Mouse (Mus musculus) urinary bladder, postnatal 4 days (tissue): Measurements from ENCODE around the gene Col2a1.
A peak's percentile ranks its signal among the peaks of the same experiment; 100 is the strongest.

Experiments
- DNase-seq, 2 experiments: peaks; one replicate each; pipeline ENCODE4 v3.0.0; 2021 to 2022; ENCODE audit warnings: low spot score in 2 of 2

Col2a1 gene

DNA sequence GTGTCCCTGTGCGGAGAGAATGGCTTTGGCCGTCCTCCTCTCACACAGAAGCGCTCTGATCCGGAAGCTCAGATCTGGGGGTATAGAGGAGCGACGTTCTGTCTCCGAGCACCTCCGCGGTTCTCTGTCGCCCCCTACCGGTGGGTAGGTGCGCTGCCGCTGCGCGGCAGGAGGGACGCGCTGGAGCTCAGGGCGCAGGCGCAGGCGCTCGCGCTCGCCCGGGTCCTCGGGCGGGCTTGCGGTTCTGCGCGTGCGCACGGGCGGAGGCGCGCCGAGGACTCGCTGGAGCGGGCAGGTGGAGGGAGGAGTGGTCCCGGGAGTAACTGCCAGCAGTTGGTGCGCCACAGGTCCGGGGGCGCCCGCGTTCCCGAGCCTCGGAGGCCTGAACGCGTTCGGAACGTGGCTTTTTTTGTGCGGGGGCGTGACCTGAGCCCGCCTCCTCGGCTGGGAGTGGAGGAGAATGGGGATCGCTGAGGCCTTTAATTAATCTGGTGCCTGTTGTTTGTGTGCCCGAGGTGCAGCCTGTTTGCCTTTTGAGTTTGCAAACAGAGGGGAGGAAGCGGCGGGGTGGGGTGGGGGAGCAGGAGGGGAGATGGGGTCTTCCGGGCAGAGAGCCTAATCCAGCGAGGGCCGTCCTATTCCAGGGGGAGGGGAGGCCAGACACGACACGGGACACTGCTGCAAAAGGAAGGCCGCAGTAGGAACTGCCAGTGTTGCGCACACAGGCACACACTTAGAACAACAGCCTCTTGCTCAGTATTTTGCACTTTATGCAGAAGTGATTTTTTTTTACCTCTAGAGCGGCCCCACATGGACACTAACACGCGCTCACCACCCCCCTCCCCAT is 40.3 kb downstream of the Col2a1 start, which contains the start of gene Tmem106c:
Gene Tmem106c, plus strand, starts transcription at position 212 of the 847 bp plus-strand sequence.
- peak; percentile 88 to 89 for DNase-seq

DNA sequence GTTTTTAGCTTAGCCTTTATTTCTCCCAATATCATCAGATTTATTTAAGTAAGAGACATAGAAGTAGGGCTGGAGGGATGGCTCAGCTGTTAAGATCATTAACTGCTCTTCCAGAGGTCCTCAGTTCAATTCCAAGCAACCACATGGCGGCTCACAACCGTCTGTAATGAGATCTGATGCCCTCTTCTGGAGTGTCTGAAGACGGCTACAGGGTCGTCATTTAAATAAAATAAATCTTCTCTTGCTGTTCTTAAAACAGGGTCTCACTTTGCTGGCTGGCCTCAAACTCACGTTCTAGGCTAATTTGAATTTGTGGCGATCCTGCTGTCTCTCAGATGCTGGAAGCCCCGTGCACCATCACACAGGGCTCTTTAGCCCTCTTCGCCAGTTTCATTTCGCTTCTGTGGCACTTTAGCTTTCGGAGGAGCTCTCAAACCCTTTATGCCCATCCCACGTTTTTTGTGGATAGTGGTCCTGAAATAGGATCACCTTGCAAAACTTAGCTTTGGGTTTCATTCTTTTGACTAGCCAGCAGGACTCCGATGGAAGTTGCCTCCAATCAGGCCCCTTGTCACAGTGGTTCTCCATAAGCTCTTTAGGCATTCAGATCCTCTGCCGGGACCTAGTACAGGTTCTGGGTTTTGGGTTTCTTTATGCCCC is 41.0 kb downstream of the Col2a1 start:
- DNase-seq, result no peak

DNA sequence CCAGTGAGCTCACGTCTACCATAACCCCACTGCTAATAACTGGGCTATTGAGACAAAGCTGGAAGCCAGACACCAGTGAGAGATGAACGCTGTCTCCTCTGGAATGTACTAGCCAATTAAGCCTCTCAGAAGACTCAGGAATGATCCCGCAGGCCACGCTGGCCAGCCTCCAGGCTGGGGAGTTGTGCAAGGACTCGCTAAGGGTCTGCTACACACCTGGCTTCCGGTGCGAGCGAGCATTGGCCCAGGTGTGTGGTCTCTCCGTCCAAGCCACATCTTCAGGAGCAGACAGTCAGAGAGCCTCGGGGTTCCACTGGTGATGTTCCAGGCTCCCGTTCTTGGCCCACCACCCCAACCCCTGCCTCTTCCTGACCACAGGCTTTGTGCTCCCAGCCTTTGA is 48.1 kb downstream of the Col2a1 start:
- DNase-seq, result no peak

DNA sequence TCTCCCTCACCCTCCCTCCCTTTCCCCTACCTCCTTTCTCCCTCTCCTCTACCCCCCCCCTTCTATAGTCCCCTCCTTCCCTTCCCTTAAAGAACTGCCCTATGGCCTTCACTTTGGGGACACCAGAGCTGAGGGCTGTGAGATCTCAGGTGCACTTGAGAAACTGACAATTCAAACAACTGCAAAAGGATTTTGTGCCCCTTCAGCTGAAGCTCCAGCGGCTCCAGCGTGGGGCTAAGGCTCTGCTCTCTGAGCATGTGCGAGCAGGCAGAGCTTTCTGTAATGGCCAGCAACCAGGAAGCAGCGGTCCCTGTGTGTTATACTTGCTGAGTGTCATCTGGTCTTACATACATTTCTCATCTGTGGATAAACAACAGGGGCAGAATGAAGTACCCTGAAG is 48.8 kb downstream of the Col2a1 start:
- DNase-seq, result no peak

DNA sequence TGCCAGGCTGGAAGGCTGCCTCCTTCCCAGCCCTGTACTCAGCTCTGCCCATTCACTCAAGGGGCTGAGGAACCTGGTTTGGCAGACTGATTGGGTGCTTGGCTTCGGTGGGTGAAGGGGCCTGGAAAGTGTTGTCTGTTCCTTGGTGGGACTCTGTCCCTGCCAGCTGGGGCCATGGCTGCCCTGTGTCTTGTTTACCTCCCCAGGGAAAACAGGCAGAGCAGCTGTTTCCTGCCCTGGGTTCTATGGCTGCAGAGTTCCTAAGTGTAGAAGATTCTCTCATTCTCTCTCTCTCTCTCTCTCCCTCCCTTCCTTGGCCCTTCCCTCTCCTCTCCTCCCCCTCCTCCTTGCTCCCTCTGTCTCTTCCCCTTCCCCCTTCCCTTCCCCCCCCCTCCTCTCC is 49.2 kb downstream of the Col2a1 start:
- no peak for DNase-seq

DNA sequence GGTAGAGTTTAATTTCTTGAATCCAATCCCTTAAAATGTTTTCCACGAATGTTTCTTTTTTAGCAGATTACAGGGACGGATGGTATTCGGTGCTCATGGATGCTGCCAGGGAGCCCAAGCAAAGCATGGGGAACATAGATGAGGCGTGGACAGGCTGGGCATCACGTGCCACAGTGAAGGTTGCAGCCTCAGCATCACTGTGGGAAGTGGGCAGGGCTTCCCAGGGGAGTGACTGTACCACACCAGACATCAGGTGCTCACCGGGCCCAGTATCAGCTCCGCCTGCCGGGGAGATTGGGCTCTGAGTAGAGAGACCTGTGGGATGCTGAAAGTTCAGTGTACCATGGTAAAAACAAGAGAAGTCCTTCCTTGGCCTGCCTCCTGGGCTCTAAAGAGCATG is 49.8 kb downstream of the Col2a1 start:
- no peak for DNase-seq

DNA sequence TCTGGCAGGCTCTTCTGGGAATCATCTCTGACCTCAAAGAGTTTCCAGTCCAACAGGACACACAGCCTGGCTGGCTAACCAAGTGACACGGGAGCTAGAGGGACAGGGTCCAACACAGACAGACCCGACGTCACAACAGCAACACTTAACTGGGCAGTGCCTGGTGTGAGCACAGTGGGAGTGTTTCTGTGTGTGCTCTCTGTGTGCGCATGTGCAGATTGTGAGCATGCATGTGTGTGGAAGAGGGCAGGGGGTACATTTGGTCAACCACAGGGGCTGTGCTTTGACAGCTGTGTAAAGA is 51.7 kb downstream of the Col2a1 start:
- DNase-seq, result no peak

DNA sequence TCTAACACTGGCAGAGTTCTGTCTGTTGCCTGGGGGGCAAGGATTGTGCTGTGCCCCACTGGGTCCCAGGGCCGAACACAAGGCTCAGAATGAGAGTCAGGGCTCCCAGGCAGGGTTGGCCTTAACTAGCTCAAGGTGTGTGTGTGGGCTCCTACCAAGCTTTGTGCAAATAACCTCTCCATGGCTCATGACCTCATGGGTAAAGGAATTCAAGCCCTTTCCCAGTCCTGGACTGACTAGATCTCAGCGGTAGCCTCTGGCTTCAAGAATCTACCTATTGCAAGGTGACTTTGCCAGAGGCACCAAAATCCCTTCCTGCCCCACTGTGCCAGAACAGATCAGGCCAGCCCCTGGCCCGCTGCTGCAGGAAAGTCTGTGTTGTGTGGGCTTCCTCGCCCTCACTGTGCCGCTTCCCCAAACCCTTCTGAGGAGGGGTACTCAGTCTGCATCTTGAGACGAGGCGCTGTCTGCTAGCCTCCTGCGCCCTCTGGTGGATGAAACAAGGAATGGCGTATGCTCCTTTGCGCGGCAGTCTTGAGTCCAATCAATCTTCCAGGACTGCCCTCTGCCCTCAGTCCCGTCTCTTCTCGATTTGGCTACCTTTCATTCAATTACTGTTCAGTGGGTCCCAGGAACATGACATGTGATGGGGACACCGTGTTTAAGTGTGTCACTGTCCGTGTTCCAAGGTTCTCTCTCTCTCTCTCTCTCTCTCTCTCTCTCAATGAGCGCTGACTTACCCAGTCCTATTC is 52.2 kb downstream of the Col2a1 start:
- DNase-seq, result peak in 1 of 2 experiments; percentile 39

DNA sequence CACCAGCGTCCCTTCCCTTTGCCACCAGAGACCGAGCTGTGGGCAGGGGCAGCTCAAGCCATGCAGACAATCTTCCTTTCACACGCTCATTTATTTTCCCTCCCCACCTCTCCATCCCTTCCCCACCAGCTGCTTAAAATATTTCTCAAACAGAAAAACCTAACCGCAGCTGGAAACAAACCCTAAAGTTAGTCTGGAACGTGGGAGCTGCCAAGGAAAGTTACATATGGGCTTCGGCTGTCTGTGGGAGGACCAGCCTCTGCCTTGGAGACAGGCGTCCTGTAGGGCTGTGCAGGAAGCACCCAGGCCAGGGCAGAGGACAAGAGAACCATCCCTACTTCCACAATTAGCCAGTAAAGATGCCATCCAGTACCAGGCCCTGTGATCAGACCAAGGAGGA is 54.3 kb downstream of the Col2a1 start:
- DNase-seq, result no peak

DNA sequence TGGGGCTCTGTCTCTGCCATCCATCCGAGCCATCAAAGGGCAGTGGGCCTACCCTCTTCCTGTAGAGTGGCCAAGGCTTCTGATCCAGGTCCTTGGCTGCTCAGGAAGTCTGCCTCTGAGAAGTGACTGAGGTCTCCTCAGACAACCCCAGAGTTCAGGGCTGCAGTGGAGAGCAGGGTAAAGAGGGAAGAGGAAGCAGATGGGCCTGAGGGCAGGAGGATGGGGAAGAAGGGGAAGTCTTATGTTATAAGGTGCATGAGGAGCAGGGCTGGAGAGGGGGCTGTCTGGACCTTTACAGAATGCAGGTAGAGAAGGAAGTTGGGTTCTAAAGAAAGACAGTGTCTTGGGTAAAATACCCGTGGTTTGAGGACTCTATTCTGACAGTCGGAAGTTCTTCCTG is 54.8 kb downstream of the Col2a1 start:
- DNase-seq, result no peak

DNA sequence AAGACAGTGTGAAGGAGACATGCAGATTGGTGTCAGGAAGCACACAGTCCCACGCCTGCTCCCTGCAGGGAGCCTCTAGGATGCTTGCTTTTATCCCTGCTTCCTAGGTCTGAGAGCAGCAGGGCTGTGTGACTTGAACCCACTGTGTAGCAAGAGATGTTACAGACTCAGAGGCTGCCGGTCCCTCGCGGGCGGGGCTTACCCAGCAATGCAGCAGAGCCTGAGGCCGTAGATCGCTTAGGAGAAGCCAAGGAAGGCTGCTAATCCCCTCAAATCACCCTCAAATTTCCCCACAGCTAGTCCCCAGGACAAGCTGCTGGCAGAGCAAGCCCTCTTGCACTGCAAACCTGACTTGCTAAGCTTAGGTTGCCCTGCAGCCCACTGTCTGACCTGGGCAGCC is 55.8 kb downstream of the Col2a1 start:
- DNase-seq, result no peak

DNA sequence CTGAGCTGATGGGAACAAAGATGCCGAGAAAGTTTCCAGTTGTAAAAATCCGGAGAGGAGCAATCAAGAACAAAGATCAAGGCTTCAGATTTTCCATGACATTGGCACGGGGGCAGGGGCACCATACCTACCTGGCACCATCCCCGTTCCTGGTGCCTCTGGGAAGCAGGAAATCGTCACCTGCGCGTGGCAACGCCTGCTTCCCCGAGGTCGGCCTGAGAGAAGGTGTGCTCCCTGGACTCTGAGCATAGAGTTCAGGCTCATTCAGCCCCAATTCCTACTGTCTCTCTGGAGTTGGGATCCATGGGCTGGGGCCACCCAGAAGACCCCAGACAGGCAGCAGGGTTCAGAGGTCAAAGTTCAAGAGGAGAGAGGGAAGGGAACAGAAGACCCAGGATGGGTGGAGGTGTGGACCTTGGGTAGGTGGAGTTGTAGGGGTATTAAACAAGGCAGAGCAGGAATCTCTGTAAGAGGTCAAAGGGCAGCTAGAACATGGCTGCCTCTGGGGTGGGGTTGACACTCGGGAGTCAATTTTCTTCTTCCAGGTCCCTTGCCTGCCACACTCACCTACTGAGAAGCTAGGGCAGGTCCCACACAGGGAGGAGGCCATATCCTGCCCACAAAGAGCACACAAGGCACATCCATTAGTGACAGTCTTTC is 58.7 kb downstream of the Col2a1 start:
- no peak for DNase-seq

DNA sequence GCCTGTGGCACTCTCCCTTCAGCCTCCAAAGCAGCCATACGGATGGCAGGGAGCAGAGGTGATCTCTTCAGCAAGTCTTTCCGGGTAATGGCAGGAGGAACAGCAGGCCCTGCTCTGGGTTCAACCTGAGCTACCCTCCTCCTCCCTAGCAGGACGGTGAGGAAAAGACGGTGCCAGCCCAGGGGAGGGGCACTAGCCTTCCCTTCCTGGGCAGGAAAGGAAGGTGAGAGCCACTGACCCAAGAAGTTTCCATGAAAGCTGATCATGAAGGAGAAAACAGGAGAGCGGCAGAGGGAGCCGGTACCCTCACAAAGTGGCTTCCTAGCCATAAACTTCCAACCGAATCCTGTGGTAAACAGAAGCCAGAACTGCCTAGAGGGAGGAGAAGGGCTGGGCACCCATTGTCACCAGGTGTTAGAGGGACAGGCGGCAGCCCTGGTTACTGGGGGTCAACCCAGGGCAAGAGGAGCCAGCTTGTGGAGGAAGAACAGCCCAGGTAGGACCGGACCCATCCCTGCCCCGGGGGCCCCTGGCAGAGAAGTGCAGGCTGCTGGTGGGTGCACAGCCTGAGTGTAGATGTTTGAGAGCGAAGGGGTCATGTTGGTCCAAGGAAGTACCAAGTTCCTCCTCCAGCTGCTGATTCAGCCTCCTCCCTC is 59.4 kb downstream of the Col2a1 start:
- no peak for DNase-seq

DNA sequence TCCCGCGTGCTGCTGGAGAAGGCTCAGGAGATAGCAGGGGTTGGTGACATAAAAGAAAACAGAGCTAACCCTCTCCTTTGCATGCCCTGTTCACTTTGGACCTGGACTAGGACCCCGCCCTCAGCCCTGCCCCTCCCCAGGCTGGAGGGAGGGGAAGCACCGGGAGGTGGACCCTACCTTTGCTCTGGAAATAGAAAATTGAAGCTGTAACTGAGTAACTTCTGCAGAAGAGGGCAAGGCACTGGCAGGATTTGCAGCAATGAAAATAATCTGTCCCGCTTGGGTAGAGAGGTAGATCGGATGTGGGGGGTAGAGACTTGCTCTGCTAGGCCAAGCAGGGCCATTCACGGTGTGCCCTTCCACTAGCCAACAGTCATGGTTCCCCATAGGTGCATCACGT is 61.1 kb downstream of the Col2a1 start:
- DNase-seq, result no peak

DNA sequence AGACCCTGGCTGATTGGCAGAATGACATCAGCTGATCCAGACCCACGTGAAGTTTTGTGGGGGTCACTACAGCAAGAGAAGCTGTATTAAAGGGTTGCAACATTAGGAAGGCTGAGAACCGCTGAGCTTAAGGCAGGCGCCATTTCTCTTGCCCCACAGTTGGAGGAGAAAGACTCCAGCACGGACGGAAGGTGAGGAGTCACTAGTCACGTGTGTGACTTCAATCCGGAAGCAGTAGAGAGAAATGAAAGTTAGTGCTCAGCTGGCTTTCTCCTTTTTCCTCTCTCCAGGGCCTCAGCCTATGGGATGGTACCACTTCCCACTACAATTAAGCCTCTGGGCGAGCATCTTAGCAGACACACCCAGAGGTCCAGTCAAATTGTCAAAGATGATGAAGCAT is 62.0 kb downstream of the Col2a1 start:
- DNase-seq, result no peak

DNA sequence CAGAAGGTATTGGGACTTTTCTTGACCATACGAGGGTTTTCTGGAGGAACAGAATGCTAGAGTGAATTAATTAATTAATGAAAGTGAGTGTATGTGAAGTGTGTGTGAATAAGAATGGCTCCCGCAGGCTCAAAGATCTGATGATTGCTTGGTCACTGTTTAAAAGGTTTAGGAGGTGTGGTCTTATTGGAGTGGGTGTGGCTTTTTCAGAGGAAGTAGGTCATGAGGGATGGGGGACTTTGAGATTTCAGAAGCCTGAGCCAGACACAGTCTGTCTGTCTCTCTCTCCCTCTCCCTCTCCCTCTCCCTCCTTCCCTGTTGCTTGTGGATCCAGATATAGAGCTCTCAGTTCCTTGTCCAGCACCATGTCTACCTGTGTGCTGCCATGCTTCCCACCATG is 63.2 kb downstream of the Col2a1 start:
- DNase-seq, result no peak

DNA sequence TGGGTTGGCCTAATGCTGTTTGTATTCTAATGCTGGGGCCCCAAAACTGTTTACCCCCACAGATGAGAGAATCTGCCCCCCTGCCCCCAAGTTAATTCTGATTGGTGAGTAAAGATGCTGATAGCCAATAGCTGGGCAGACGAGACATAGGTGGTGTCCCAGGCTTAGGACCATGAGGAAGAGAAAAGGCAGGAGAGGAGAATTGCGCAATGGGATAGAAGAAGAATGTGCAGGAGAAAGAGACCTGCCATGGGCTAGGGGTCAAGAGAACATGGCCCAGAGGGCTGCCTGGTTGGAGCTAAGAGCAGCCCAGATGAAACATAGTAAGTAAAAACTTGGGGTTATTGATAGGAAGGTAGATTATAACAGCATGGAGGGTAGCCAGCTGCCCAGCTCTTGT is 64.4 kb downstream of the Col2a1 start:
- no peak for DNase-seq

DNA sequence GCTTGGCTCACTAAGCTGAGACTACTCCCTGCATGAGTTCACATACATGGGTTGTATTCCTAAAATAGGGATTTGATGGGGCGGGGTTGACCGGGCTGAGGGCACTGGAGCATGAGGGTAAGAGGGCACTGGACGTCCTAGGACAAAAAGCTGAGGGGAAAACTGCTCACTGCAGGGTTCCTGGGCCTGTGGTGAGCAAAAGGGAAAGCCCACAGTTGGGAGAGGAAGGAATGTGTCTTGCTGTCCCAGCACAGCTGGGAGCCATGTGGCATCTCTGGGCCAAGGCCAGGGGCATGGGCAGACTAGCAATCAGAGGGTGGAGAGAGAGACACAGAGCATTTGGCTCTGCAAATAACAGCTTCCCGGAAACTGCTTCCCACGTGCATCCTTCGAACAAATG is 65.9 kb downstream of the Col2a1 start:
- DNase-seq, result no peak

DNA sequence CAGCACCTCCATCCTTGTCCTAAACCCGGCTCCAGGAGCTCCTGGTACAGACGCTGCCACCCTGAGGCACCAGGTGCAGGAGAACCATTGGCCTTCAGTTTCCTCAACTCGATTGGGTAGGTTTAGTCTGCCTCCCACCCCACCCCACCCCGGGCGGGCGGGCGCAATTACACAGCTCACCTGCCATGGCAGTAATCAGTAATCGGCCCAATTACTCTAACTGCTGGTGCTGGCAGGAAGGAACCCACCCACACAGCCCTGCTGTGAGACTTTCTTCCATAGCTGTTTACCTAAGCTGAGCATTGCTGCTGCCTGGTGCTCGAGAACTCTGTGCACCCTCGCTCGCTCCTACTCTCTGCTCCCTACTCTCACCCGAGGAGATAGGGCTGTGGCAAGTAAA is 72.1 kb downstream of the Col2a1 start:
- no peak for DNase-seq

DNA sequence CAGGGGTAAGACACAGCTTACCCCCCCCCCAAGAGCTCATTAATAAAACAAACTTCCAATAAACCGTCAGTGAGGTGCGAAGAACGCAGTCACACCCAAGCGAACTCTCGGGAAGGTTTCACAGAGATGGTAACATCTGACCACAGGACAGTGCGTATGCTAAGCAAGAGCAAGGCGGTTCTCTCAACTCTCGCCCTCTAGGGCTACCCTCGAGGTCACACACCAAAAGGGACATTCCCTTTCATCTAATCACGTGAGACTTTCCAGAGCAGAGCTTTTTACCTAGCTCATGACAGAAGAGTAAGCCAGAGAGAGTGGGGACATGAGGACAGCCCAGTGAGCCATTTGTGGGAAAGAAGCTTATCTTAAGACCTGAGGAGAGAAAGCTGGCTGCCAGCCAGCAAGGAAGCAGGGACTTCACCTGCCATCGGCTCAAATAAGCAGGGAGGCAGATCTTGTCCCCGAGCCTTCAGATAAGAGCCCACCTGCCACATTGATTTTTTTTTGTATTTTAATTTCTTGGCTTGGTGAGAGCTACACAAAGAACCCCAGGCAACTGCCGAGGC is 75.2 kb downstream of the Col2a1 start:
- DNase-seq, result no peak

DNA sequence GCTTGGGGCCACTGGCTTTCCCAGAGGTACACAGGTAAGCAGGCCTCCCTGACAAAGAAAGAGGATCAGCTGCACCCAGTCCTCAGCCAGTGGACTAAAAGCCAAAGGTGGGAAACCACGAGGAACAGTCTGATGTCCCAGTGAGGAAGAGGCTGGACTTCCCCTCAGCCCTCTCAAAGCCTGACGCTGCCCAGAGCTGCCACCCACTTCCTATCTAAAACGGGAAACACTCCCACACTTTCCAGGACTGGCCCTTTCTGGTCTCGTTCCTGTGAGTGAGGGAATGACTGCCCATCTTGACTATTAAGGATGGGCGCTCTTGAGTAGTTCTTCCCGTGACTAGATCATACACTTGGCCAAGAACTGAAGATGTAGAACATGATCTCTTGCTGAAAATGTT is 76.7 kb downstream of the Col2a1 start:
- DNase-seq, result no peak
